Mouse (Mus musculus): ENCODE measurements around the gene Txnrd2.

DNA sequence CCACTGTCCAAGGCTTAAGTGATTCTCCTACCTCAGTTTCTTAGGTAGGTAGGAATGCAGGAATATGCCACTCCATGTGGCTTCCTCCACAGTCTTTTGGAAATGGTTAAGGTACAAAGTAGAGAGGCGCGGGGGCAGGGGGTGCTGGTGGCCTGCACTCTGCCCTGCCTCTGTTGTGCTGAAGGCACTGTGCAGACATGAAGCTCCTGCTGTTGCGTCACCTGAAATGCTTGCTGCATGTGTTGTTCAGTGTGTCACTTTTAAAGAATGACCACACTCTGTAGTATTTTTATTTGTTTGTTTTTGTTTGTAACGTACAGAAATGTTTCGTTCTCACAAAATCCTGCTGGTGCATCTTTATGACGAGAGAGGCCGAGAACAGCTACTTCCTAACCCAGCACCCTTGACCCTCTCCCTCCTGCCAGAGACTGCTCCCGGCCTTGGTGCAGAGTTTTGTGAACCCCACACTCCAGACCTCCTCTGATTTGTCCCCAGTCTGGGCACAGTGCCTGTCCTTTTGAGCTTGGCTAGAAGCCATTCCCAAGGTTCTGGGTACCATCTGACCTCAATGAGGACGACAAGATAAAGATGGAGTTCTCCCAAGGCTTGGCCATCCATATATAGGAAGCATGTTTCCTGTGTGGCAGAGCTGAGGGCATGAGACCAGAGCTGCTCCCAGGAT, 43.0 kb upstream of the Txnrd2 start:
- TF ChIP-seq CTCF (IDR thresholded peaks at IDR 0.05; ENCODE audit: borderline replicate concordance, insufficient read depth, low read length) (no peak), POLR2A (IDR thresholded peaks at IDR 0.05; ENCODE audit: low read depth, low read length) (no peak)

Data from embryonic fibroblast, embryonic 13.5 days (primary cell).